Mouse (Mus musculus): ENCODE data around the gene Grik1.

DNA sequence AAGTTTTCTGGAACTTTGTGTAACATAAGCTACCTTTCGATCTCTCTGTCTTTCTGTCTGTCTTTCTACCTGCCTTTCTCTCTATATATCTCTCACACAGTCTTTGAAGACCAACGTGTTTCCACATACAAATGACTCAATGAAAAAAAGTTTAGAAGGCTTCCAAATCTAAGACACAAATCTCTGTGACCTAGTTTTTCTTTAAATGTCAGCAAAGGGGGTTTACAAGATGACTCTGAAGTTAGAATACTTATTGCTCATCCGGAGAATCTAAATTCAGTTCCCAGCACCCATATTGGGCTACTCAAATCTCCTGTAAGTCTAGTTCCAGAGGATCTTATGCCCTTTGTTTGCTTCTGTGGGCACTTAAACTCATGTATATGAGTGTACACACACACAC lies 359.5 kb downstream of the Grik1 start:
- TF ChIP-seq CTCF (conservative IDR thresholded peaks at IDR 0.05; ENCODE audit: low read length) (no peak), POU5F1 (IDR thresholded peaks at IDR 0.05; ENCODE audit: borderline replicate concordance, low read length) (no peak), NANOG (IDR thresholded peaks at IDR 0.05; ENCODE audit: borderline replicate concordance, low read length) (no peak)
